Mouse (Mus musculus) MEL (cell line): ENCODE measurements around the gene Olfr1472. TPM values are rescaled to one million over a fixed set of nuclear protein-coding genes. Genes with fewer than 3 reads are reported as not detected.

ENCODE experiments used
- DNase-seq: peaks from one replicate; pipeline ENCODE4 v3.0.0; 2011; ENCODE audit warnings: low read depth, low spot score
- H3K27ac ChIP-seq: 2 replicates; pipeline ENCODE4 v1.5.1; 2012; ENCODE audit warnings: low read depth, mild to moderate bottlenecking, control low read depth, low read length, moderate library complexity; ENCODE audit not compliant: control insufficient read depth
- H3K27me3 ChIP-seq, 2 experiments: fragments of 150-350 bp in 1 of 2; sonication (generic) in 1 of 2; 2 replicates each; pipeline ENCODE4 v1.6.1; 2012; ENCODE audit warnings: low read length in 2 of 2, mild to moderate bottlenecking in 2 of 2, improper control_type of control experiment in 1 of 2, moderate library complexity in 1 of 2; ENCODE audit not compliant: insufficient read depth in 2 of 2, control insufficient read depth in 1 of 2
- H3K36me3 ChIP-seq, 2 experiments: 2 replicates each; pipeline ENCODE4 v1.6.1; 2012 to 2014; ENCODE audit warnings: low read length in 2 of 2, improper control_type of control experiment in 1 of 2, inconsistent platforms in 1 of 2, mild to moderate bottlenecking in 1 of 2; ENCODE audit not compliant: insufficient read depth in 2 of 2, control insufficient read depth in 1 of 2
- H3K4me1 ChIP-seq, 2 experiments: fragments of 150-350 bp in 1 of 2; sonication (generic) in 1 of 2; 2 replicates each; pipeline ENCODE4 v1.6.1; 2012; ENCODE audit warnings: low read length in 2 of 2, improper control_type of control experiment in 1 of 2, mild to moderate bottlenecking in 1 of 2; ENCODE audit not compliant: insufficient read depth in 2 of 2, control insufficient read depth in 1 of 2
- H3K4me3 ChIP-seq, 2 experiments: fragments of 150-350 bp in 1 of 2; sonication (generic) in 1 of 2; 2 replicates each; pipeline ENCODE4 v1.5.1; 2012; ENCODE audit warnings: low read depth in 2 of 2, low read length in 2 of 2, mild to moderate bottlenecking in 2 of 2, moderate library complexity in 2 of 2, control low read depth in 1 of 2, improper control_type of control experiment in 1 of 2; ENCODE audit not compliant: control insufficient read depth in 1 of 2, insufficient read depth in 1 of 2
- H3K79me2 ChIP-seq: 2 replicates; pipeline ENCODE4 v1.6.1; 2012; ENCODE audit warnings: mild to moderate bottlenecking, low read length, moderate library complexity; ENCODE audit not compliant: control insufficient read depth, poor library complexity, insufficient read depth
- H3K9ac ChIP-seq: 2 replicates; pipeline ENCODE4 v1.6.1; 2012; ENCODE audit warnings: low read depth, mild to moderate bottlenecking, control low read depth, low read length, moderate library complexity; ENCODE audit not compliant: control insufficient read depth, poor library complexity, severe bottlenecking
- H3K9me3 ChIP-seq: fragments of 150-350 bp; sonication (generic); replicated peaks from 2 replicates; pipeline ENCODE4 v1.6.1; 2012; ENCODE audit warnings: mild to moderate bottlenecking, low read length, improper control_type of control experiment, moderate library complexity; ENCODE audit not compliant: insufficient read depth
- CHD2 ChIP-seq: IDR thresholded peaks from 2 replicates; pipeline ENCODE4 v1.6.1; 2011; ENCODE audit warnings: low read length, improper control_type of control experiment
- E2F4 ChIP-seq: IDR thresholded peaks from 2 replicates; pipeline ENCODE4 v1.6.1; 2011; ENCODE audit warnings: low read depth, low read length, improper control_type of control experiment, borderline replicate concordance
- GABPA ChIP-seq: IDR thresholded peaks from 2 replicates; pipeline ENCODE4 v1.6.1; 2012; ENCODE audit warnings: low read depth, mild to moderate bottlenecking, inconsistent platforms, low read length, improper control_type of control experiment, moderate library complexity
- MAFK ChIP-seq: IDR thresholded peaks from 2 replicates; pipeline ENCODE4 v1.6.1; 2011; ENCODE audit warnings: low read depth, mild to moderate bottlenecking, low read length, improper control_type of control experiment, borderline replicate concordance
- MYC ChIP-seq: IDR thresholded peaks from 2 replicates; pipeline ENCODE4 v1.6.1; 2011; ENCODE audit warnings: low read depth, mild to moderate bottlenecking, low read length, improper control_type of control experiment, moderate library complexity
- NELFE ChIP-seq: IDR thresholded peaks from 2 replicates; pipeline ENCODE4 v1.6.1; 2011; ENCODE audit warnings: low read depth, low read length, improper control_type of control experiment
- RAD21 ChIP-seq: IDR thresholded peaks from 2 replicates; pipeline ENCODE4 v1.6.1; 2011; ENCODE audit warnings: mild to moderate bottlenecking, low read depth, low read length, improper control_type of control experiment
- RCOR1 ChIP-seq: IDR thresholded peaks from 2 replicates; pipeline ENCODE4 v1.6.1; 2012; ENCODE audit warnings: low read depth, mild to moderate bottlenecking, inconsistent platforms, low read length, improper control_type of control experiment
- TBP ChIP-seq: IDR thresholded peaks from 2 replicates; pipeline ENCODE4 v1.8.0; 2011; ENCODE audit warnings: low read depth, low read length, improper control_type of control experiment
- UBTF ChIP-seq: IDR thresholded peaks from 2 replicates; pipeline ENCODE4 v1.6.1; 2012; ENCODE audit warnings: low read depth, mild to moderate bottlenecking, inconsistent platforms, low read length, improper control_type of control experiment, moderate library complexity, borderline replicate concordance; ENCODE audit not compliant: insufficient read depth
- ZC3H11A ChIP-seq: IDR thresholded peaks from 2 replicates; pipeline ENCODE4 v1.6.1; 2012; ENCODE audit warnings: low read depth, mild to moderate bottlenecking, inconsistent platforms, low read length, improper control_type of control experiment
- polyA plus RNA-seq, 2 experiments: library from polyadenylated mRNA; stranded (reverse) in 1 of 2; unstranded in 1 of 2; fragments of >175 nt in 1 of 2; fragments of >200 nt in 1 of 2; gene quantifications; 2 replicates each; pipeline versions ENCODE4 v1.2.1 to v1.2.4; 2012; ENCODE audit warnings: low replicate concordance in 2 of 2, low read depth in 1 of 2; ENCODE audit not compliant: insufficient read length in 2 of 2, insufficient read depth in 1 of 2, missing spikeins in 1 of 2
- total RNA-seq: library from RNA; depleted of rRNA; stranded (reverse); fragments of 300-350 nt; gene quantifications from 2 replicates; pipeline ENCODE4 v1.2.3, GENCODE M21; 2012; rRNA removed

Gene Olfr1472
- total and polyA plus RNA-seq, 3 experiments, result not detected

DNA sequence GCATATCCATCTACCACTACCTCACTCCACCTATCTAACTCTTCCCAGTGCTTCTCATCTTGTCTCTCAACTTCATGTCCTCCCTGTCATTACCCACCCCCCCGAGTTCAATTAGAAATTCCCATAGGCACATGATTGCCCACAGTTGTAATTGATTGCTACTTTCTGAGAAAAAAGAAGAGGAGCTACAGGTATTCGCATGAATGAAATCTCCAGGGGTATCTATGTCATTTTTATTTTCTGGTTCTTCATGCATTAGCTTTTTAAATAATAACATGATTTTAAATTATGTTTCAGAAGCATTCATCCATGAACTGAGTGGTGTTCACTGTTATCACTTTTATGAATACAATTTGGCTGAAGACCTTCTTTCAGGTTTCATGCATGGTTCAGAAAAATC, 48.3 kb downstream of the Olfr1472 start, which contains the start of gene Olfr1469:
Olfr1469 (plus strand) TSS at position 301 of the 400 bp plus-strand sequence.
- no peaks in the 10 kb centered on the region for H3K9me3 ChIP-seq
- no peak within 1 kb of the TSS for H3K4me3 ChIP-seq
- H3K27me3 ChIP-seq, result no peaks in the 10 kb centered on the region
- H3K4me1 ChIP-seq, result no peaks in the 10 kb centered on the region
- no peaks in the 10 kb centered on the region for H3K36me3 ChIP-seq
- H3K9ac ChIP-seq, result no peak within 1 kb of the TSS
- no peak for TF ChIP-seq CHD2
- TF ChIP-seq E2F4, result no peak
- no peak for TF ChIP-seq MAFK
- TF ChIP-seq ZC3H11A, result no peak
- TF ChIP-seq NELFE, result no peak
- no peak for TF ChIP-seq GABPA
- TF ChIP-seq UBTF, result no peak
- no peak for TF ChIP-seq RCOR1
- no peak for TF ChIP-seq RAD21
- no peak for TF ChIP-seq TBP
- TF ChIP-seq MYC, result no peak
- no peak for DNase-seq
- no peaks in the 10 kb centered on the region for H3K79me2 ChIP-seq
- no peak within 1 kb of the TSS for H3K27ac ChIP-seq

Other genes starting within 250 kb of the Olfr1472 start
- gene Olfr1463, start 224.8 kb downstream of the Olfr1472 start, total RNA-seq, result not detected in 2 replicates
- gene Olfr1463, start 224.8 kb downstream of the Olfr1472 start, polyA plus RNA-seq, result not detected
- gene Olfr1465, start 140.5 kb downstream of the Olfr1472 start, total RNA-seq, result not detected in 2 replicates
- not detected for gene Olfr1465, start 140.5 kb downstream of the Olfr1472 start, polyA plus RNA-seq
- gene Olfr1466, start 117.2 kb downstream of the Olfr1472 start, total RNA-seq, result not detected in 2 replicates
- gene Olfr1466, start 117.2 kb downstream of the Olfr1472 start, polyA plus RNA-seq, result not detected
- gene Olfr1467, start 93.8 kb downstream of the Olfr1472 start, total RNA-seq, result not detected in 2 replicates
- gene Olfr1467, start 93.8 kb downstream of the Olfr1472 start, polyA plus RNA-seq, result not detected
- gene Olfr1469, start 48.2 kb downstream of the Olfr1472 start, total RNA-seq, result not detected in 2 replicates
- gene Olfr1469, start 48.2 kb downstream of the Olfr1472 start, polyA plus RNA-seq, result not detected
- gene Olfr1471, start 12.7 kb downstream of the Olfr1472 start, total RNA-seq, result not detected in 2 replicates
- gene Olfr1471, start 12.7 kb downstream of the Olfr1472 start, polyA plus RNA-seq, result not detected
- not detected in 2 replicates for gene Olfr1474, start 13.5 kb upstream of the Olfr1472 start, total RNA-seq
- gene Olfr1474, start 13.5 kb upstream of the Olfr1472 start, polyA plus RNA-seq, result not detected
- gene Olfr1475, start 24.1 kb upstream of the Olfr1472 start, total RNA-seq, result not detected in 2 replicates
- gene Olfr1475, start 24.1 kb upstream of the Olfr1472 start, polyA plus RNA-seq, result not detected
- gene Olfr1477, start 44.5 kb upstream of the Olfr1472 start, total RNA-seq, result not detected in 2 replicates
- gene Olfr1477, start 44.5 kb upstream of the Olfr1472 start, polyA plus RNA-seq, result not detected
- not detected in 2 replicates for gene Olfr1480, start 71.8 kb upstream of the Olfr1472 start, total RNA-seq
- gene Olfr1480, start 71.8 kb upstream of the Olfr1472 start, polyA plus RNA-seq, result not detected
- gene Olfr1484, start 127.4 kb upstream of the Olfr1472 start, total RNA-seq, result not detected in 2 replicates
- not detected for gene Olfr1484, start 127.4 kb upstream of the Olfr1472 start, polyA plus RNA-seq
- gene Olfr1487, start 161.3 kb upstream of the Olfr1472 start, total RNA-seq, result not detected in 2 replicates
- gene Olfr1487, start 161.3 kb upstream of the Olfr1472 start, polyA plus RNA-seq, result not detected
- not detected in 2 replicates for gene Olfr1489, start 175.5 kb upstream of the Olfr1472 start, total RNA-seq
- gene Olfr1489, start 175.5 kb upstream of the Olfr1472 start, polyA plus RNA-seq, result not detected
- not detected in 2 replicates for gene Olfr1490, start 195.0 kb upstream of the Olfr1472 start, total RNA-seq
- gene Olfr1490, start 195.0 kb upstream of the Olfr1472 start, polyA plus RNA-seq, result not detected
- gene Olfr1491, start 241.2 kb upstream of the Olfr1472 start, total RNA-seq, result not detected in 2 replicates
- not detected for gene Olfr1491, start 241.2 kb upstream of the Olfr1472 start, polyA plus RNA-seq